Mouse (Mus musculus) forebrain, embryonic 14.5 days (tissue): Measurements from ENCODE around the gene Itpripl2. TPM values are rescaled to one million over a fixed set of nuclear protein-coding genes. Genes with fewer than 3 reads are reported as not detected.

Experiments
- polyA plus RNA-seq: library from polyadenylated mRNA; unstranded; fragments of >200 nt; fragmentation: Nextera tagmentation; extraction: Ambion mirVana; gene quantifications from 2 replicates; pipeline ENCODE4 v1.2.1, GENCODE M21; 2014

Gene Itpripl2
- polyA plus RNA-seq, 1 experiment from 2014 or later, result 0.51 TPM

Other genes with a start within 250 kb of the Itpripl2 start
- gene Smg1, start 248.3 kb downstream of the Itpripl2 start, polyA plus RNA-seq, result 14.5 and 25.7 TPM in 2 replicates
- 5.0 and 6.2 TPM in 2 replicates for gene Syt17, start 43.8 kb downstream of the Itpripl2 start, polyA plus RNA-seq
- gene Coq7, start 41.4 kb upstream of the Itpripl2 start, polyA plus RNA-seq, result 90.1 and 114 TPM in 2 replicates
- 6.9 and 7.6 TPM in 2 replicates for gene Tmc7, start 92.8 kb upstream of the Itpripl2 start, polyA plus RNA-seq
- gene Tmc5, start 105.3 kb upstream of the Itpripl2 start, polyA plus RNA-seq, result 0.25 and 0.27 TPM in 2 replicates
- 194 and 198 TPM in 2 replicates for gene Gde1, start 213.8 kb upstream of the Itpripl2 start, polyA plus RNA-seq
- gene Ccp110, start 220.6 kb upstream of the Itpripl2 start, polyA plus RNA-seq, result 14.8 and 17.5 TPM in 2 replicates
- 91.0 and 95.1 TPM in 2 replicates for gene Vps35l, start 248.3 kb upstream of the Itpripl2 start, polyA plus RNA-seq